Mouse (Mus musculus) heart, embryonic 15.5 days (tissue): ENCODE measurements around the gene Fbxw2. TPM values are rescaled to one million over a fixed set of nuclear protein-coding genes. Genes with fewer than 3 reads are reported as not detected.
"Not testable (repeated sequence)": the region's sequence is repeated elsewhere in the genome, so short reads cannot be mapped to it uniquely, and the experiment has no call there.

Source experiments
- ATAC-seq: fragments of 200-750 bp; cut with Nextera tagmentation; replicated peaks from 2 replicates; pipeline ENCODE4 v1.8.0; 2017; ENCODE audit warnings: low read depth, moderate TSS enrichment; ENCODE audit not compliant: insufficient number of reproducible peaks, insufficient read depth, low FRiP score
- H3K27ac ChIP-seq: fragments of 300-500 bp; sonication (generic); 2 replicates; pipeline ENCODE4 v1.5.1; 2015; ENCODE audit warnings: mild to moderate bottlenecking, inconsistent platforms
- H3K27me3 ChIP-seq: fragments of 300-500 bp; sonication (generic); 2 replicates; pipeline ENCODE4 v1.6.1; 2015; ENCODE audit warnings: inconsistent platforms
- H3K36me3 ChIP-seq: fragments of 300-500 bp; sonication (generic); 2 replicates; pipeline ENCODE4 v1.6.1; 2015; ENCODE audit warnings: mild to moderate bottlenecking, inconsistent platforms
- H3K4me1 ChIP-seq: fragments of 300-500 bp; sonication (generic); replicated peaks from 2 replicates; pipeline ENCODE4 v1.6.1; 2015; ENCODE audit warnings: inconsistent platforms
- H3K4me2 ChIP-seq: fragments of 300-500 bp; sonication (generic); 2 replicates; pipeline ENCODE4 v1.6.1; 2015; ENCODE audit warnings: inconsistent platforms, mild to moderate bottlenecking, moderate library complexity
- H3K4me3 ChIP-seq: fragments of 300-500 bp; sonication (generic); 2 replicates; pipeline ENCODE4 v1.5.1; 2015; ENCODE audit warnings: mild to moderate bottlenecking, inconsistent platforms
- H3K9ac ChIP-seq: fragments of 300-500 bp; sonication (generic); 2 replicates; pipeline ENCODE4 v1.6.1; 2015; ENCODE audit warnings: mild to moderate bottlenecking, inconsistent platforms
- H3K9me3 ChIP-seq: fragments of 300-500 bp; sonication (generic); replicated peaks from 2 replicates; pipeline ENCODE4 v1.6.1; 2016; ENCODE audit warnings: inconsistent platforms
- WGBS: fragments of 180-500 bp; shearing (Covaris S2); methylation state at CpG from one replicate; pipeline ENCODE4 v1.1.7; 2015; ENCODE audit warnings: mixed read lengths; 5-methylcytosine and 5-hydroxymethylcytosine counted together
- polyA plus RNA-seq: library from polyadenylated mRNA; unstranded; fragments of >200 nt; fragmentation: Nextera tagmentation; extraction: Ambion mirVana; gene quantifications from 2 replicates; pipeline ENCODE4 v1.2.1, GENCODE M21; 2015

Fbxw2 gene
- polyA plus RNA-seq, 1 experiment from 2014 or later: 57.5 TPM

- peaks cover 24% of the 10 kb centered on the region for H3K4me1 ChIP-seq
- 3% methylated on average over 44 of the region's 44 CpGs for WGBS
- H3K9ac ChIP-seq: peak within 1 kb of the TSS; percentile 77
- H3K36me3 ChIP-seq: peaks cover 11% of the 10 kb centered on the region
- H3K27me3 ChIP-seq: no peaks in the 10 kb centered on the region
- H3K4me2 ChIP-seq: peak within 1 kb of the TSS; percentile 78
- H3K27ac ChIP-seq: peak within 1 kb of the TSS; percentile 86
- no peaks in the 10 kb centered on the region for H3K9me3 ChIP-seq
- peak; percentile 67 for ATAC-seq
- peak within 1 kb of the TSS; percentile 89 for H3K4me3 ChIP-seq
Measured at GRCm38 (mm10) chr2:34799357-34800256, 26.5 kb downstream of the Fbxw2 start, which contains the start of gene Rabepk. TSS of gene Rabepk (minus strand) at chr2:34799912.

- Histone ChIP-seq H3K36me3 (peaks cover 22% of the 10 kb centered on the region), H3K4me1 (peaks cover 11% of the 10 kb centered on the region), H3K9ac (no peak overlapping the region), H3K27me3 (no peaks in the 10 kb centered on the region), H3K9me3 (no peaks in the 10 kb centered on the region), H3K27ac (no peak overlapping the region), H3K4me3 (no peak overlapping the region), H3K4me2 (no peak overlapping the region)
- 85% methylated on average over 7 of the region's 7 CpGs for WGBS
- ATAC-seq: no peak
Measured at GRCm38 (mm10) chr2:34795426-34795825, 30.7 kb downstream of the Fbxw2 start.

GRCm38 (mm10) chr2:34794511-34794910 is 31.6 kb downstream of the Fbxw2 start:
- no peaks in the 10 kb centered on the region for H3K27me3 ChIP-seq
- no peak overlapping the region for H3K4me3 ChIP-seq
- H3K9me3 ChIP-seq: no peaks in the 10 kb centered on the region
- no peak overlapping the region for H3K4me2 ChIP-seq
- no peak overlapping the region for H3K9ac ChIP-seq
- peaks cover 5% of the 10 kb centered on the region for H3K4me1 ChIP-seq
- 96% methylated on average over 2 of the region's 2 CpGs for WGBS
- no peak for ATAC-seq
- H3K36me3 ChIP-seq: peaks cover 26% of the 10 kb centered on the region
- no peak overlapping the region for H3K27ac ChIP-seq

- H3K9me3 ChIP-seq, H3K4me2 ChIP-seq, H3K27me3 ChIP-seq, H3K4me3 ChIP-seq, H3K9ac ChIP-seq, H3K27ac ChIP-seq, ATAC-seq, H3K4me1 ChIP-seq: not testable (repeated sequence)
- H3K36me3 ChIP-seq: peaks cover 26% of the 10 kb centered on the region
- WGBS: 85% methylated on average over 2 of the region's 2 CpGs
Measured at GRCm38 (mm10) chr2:34792543-34792942, 33.6 kb downstream of the Fbxw2 start.

- Histone ChIP-seq H3K27me3 (no peaks in the 10 kb centered on the region), H3K4me3 (no peak overlapping the region), H3K9me3 (no peaks in the 10 kb centered on the region), H3K4me1 (peaks cover 6% of the 10 kb centered on the region), H3K36me3 (peaks cover 28% of the 10 kb centered on the region), H3K9ac (no peak overlapping the region), H3K4me2 (no peak overlapping the region), H3K27ac (no peak overlapping the region)
- 82% methylated on average over 8 of the region's 8 CpGs for WGBS
- ATAC-seq: no peak
Measured at GRCm38 (mm10) chr2:34790282-34790681, 35.8 kb downstream of the Fbxw2 start.

GRCm38 (mm10) chr2:34784085-34784484 is 42.0 kb downstream of the Fbxw2 start:
- Histone ChIP-seq H3K9ac (no peak overlapping the region), H3K4me2 (no peak overlapping the region), H3K27me3 (no peaks in the 10 kb centered on the region), H3K4me1 (peaks cover 11% of the 10 kb centered on the region), H3K4me3 (no peak overlapping the region), H3K9me3 (no peaks in the 10 kb centered on the region), H3K36me3 (peaks cover 30% of the 10 kb centered on the region), H3K27ac (no peak overlapping the region)
- no peak for ATAC-seq
- WGBS: 81% methylated on average over 2 of the region's 2 CpGs

- Histone ChIP-seq H3K4me2 (peak overlapping the region; percentile 15; the same call in 1 of the 2 replicates), H3K9me3 (no peaks in the 10 kb centered on the region), H3K27ac (peak overlapping the region; percentile 47), H3K36me3 (peaks cover 30% of the 10 kb centered on the region), H3K4me3 (no peak overlapping the region), H3K4me1 (peaks cover 5% of the 10 kb centered on the region), H3K9ac (no peak overlapping the region), H3K27me3 (no peaks in the 10 kb centered on the region)
- WGBS: 55% methylated on average over 14 of the region's 14 CpGs
- ATAC-seq: peak; percentile 73
Measured at GRCm38 (mm10) chr2:34783064-34784020, 42.8 kb downstream of the Fbxw2 start.

GRCm38 (mm10) chr2:34777237-34777868 is 48.8 kb downstream of the Fbxw2 start:
- no peak overlapping the region for H3K4me3 ChIP-seq
- H3K4me2 ChIP-seq: peak overlapping the region; percentile 66; the same call in 1 of the 2 replicates

GRCm38 (mm10) chr2:34774493-34774892 is 51.6 kb downstream of the Fbxw2 start:
- Histone ChIP-seq H3K9me3 (no peaks in the 10 kb centered on the region), H3K4me1 (peaks cover 50% of the 10 kb centered on the region), H3K4me2 (peak overlapping the region; percentile 66), H3K36me3 (peaks cover 48% of the 10 kb centered on the region), H3K27ac (no peak overlapping the region), H3K27me3 (no peaks in the 10 kb centered on the region), H3K4me3 (peak overlapping the region; percentile 85), H3K9ac (no peak overlapping the region)
- 81% methylated on average over 6 of the region's 6 CpGs for WGBS
- ATAC-seq: no peak

More at GRCm38 (mm10) chr2:34777237-34777868, 48.8 kb downstream of the Fbxw2 start:
- H3K9ac ChIP-seq: no peak overlapping the region
- 58% methylated on average over 1 of the region's 1 CpGs for WGBS
- H3K36me3 ChIP-seq: peaks cover 54% of the 10 kb centered on the region
- H3K4me1 ChIP-seq: peaks cover 44% of the 10 kb centered on the region
- ATAC-seq: no peak
- H3K27me3 ChIP-seq: no peaks in the 10 kb centered on the region
- no peak overlapping the region for H3K27ac ChIP-seq
- H3K9me3 ChIP-seq: no peaks in the 10 kb centered on the region

GRCm38 (mm10) chr2:34773673-34774072 is 52.4 kb downstream of the Fbxw2 start:
- peaks cover 50% of the 10 kb centered on the region for H3K4me1 ChIP-seq
- no peaks in the 10 kb centered on the region for H3K27me3 ChIP-seq
- H3K36me3 ChIP-seq: peaks cover 48% of the 10 kb centered on the region
- WGBS: 79% methylated on average over 4 of the region's 4 CpGs
- H3K9me3 ChIP-seq: no peaks in the 10 kb centered on the region
- H3K4me3 ChIP-seq: peak overlapping the region; percentile 85
- H3K9ac ChIP-seq: no peak overlapping the region
- H3K4me2 ChIP-seq: peak overlapping the region; percentile 66
- no peak for ATAC-seq
- no peak overlapping the region for H3K27ac ChIP-seq
